Mouse (Mus musculus) spleen, postnatal 0 days (tissue): ENCODE data around the gene Srp68. TPM values are rescaled to one million over a fixed set of nuclear protein-coding genes. Genes with fewer than 3 reads are reported as not detected.

ENCODE experiments used
- polyA plus RNA-seq: library from polyadenylated mRNA; unstranded; fragments of >200 nt; fragmentation: Nextera tagmentation; extraction: Ambion mirVana; gene quantifications from 2 replicates; pipeline ENCODE4 v1.2.1, GENCODE M21; 2015

Srp68 gene
- polyA plus RNA-seq: 35.5 and 40.3 TPM in 2 replicates

GRCm38 (mm10) chr11:116274045-116274666 is at the start of gene Srp68:
TSS of gene Srp68 (minus strand) at chr11:116274217.

GRCm38 (mm10) chr11:116307019-116307725 is 33.2 kb upstream of the Srp68 start, which contains the start of gene Exoc7:
TSS of gene Exoc7 (minus strand) at chr11:116307233.

GRCm38 (mm10) chr11:116280751-116281663 is 7.0 kb upstream of the Srp68 start, which contains the start of gene Galr2:
TSS of gene Galr2 (plus strand) at chr11:116280939.

DNA sequence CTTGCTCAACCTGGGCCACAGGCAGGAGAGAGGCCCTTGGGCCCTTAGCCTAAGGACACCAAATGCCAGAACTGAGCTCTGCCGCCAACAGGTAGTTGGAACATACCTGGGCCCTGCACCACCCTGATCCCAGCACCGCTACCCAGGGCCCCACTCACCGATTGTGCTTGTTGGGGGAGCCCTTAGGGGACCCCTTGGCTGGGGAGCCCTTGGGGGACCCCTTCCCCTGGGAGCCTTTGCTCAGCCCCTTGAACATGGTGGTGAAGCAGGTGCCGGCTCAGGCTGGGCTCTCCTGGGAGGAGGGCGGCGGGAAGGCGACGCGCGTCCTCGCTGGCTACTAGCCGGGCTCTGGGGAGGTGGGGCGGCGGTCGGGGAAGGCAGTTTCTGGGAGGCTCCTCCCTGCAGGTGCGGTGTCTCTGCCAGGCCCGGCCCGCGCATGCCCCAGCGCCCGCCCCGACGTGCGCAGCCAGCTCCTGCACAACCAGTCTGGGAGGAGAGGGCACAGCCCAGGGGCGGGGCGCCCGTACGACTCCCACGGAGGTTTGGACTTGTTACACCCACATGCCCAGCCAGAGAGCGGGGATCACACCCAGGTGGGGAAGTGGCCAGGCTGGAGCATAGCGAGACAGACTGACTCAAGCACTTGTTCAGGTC is 36.1 kb downstream of the Srp68 start, which contains the start of gene Evpl:
Gene Evpl (minus strand): TSS at position 336 of the 654 bp plus-strand sequence.

GRCm38 (mm10) chr11:116198639-116199531 is 75.1 kb downstream of the Srp68 start, which contains the start of the genes Ten1 and Acox1:
TSS of gene Ten1 (plus strand) at chr11:116198855.
TSS of gene Acox1 (minus strand) at chr11:116199045.

Other genes with a start within 250 kb of the Srp68 start
- gene H3f3b, start 246.3 kb downstream of the Srp68 start, polyA plus RNA-seq: 1,286 and 1,302 TPM in 2 replicates
- 11.0 and 13.6 TPM in 2 replicates for gene Unk, start 243.9 kb downstream of the Srp68 start, polyA plus RNA-seq
- 23.0 and 26.2 TPM in 2 replicates for gene Unc13d, start 196.3 kb downstream of the Srp68 start, polyA plus RNA-seq
- gene Wbp2, start 187.2 kb downstream of the Srp68 start, polyA plus RNA-seq: 64.4 and 65.7 TPM in 2 replicates
- 11.4 and 13.6 TPM in 2 replicates for gene Trim47, start 147.0 kb downstream of the Srp68 start, polyA plus RNA-seq
- 2.3 and 3.0 TPM in 2 replicates for gene Trim65, start 143.1 kb downstream of the Srp68 start, polyA plus RNA-seq
- 41.2 and 42.0 TPM in 2 replicates for gene Mrpl38, start 135.3 kb downstream of the Srp68 start, polyA plus RNA-seq
- 6.1 and 6.6 TPM in 2 replicates for gene Fbf1, start 106.1 kb downstream of the Srp68 start, polyA plus RNA-seq
- 47.1 and 53.1 TPM in 2 replicates for gene Ten1, start 75.4 kb downstream of the Srp68 start, polyA plus RNA-seq
- 9.7 and 11.3 TPM in 2 replicates for gene Acox1, start 75.2 kb downstream of the Srp68 start, polyA plus RNA-seq
- gene Evpl, start 36.1 kb downstream of the Srp68 start, polyA plus RNA-seq: 0.51 and 0.87 TPM in 2 replicates
- gene Galr2, start 6.7 kb upstream of the Srp68 start, polyA plus RNA-seq: 0.06 and 0.21 TPM in 2 replicates
- 29.6 and 30.9 TPM in 2 replicates for gene Exoc7, start 33.0 kb upstream of the Srp68 start, polyA plus RNA-seq
- 0.06 TPM in 1 of 2 replicates, not detected in the other for gene Foxj1, start 61.2 kb upstream of the Srp68 start, polyA plus RNA-seq
- 2.4 and 3.9 TPM in 2 replicates for gene Rnf157, start 138.8 kb upstream of the Srp68 start, polyA plus RNA-seq
- 55.6 and 56.2 TPM in 2 replicates for gene Ubald2, start 159.9 kb upstream of the Srp68 start, polyA plus RNA-seq
- gene Qrich2, start 192.0 kb upstream of the Srp68 start, polyA plus RNA-seq: 0.05 TPM in 1 of 2 replicates, not detected in the other
- 58.5 and 67.8 TPM in 2 replicates for gene Prpsap1, start 220.0 kb upstream of the Srp68 start, polyA plus RNA-seq